Mouse (Mus musculus): ENCODE measurements around the gene Rab11fip2.

The Rab11fip2 gene

GRCm38 (mm10) chr19:59862423-59862822 is 81.0 kb downstream of the Rab11fip2 start:
- no peak for DNase-seq (ENCODE audit: extremely low read depth, insufficient read length, low spot score)

- DNase-seq (ENCODE audit: extremely low read depth, insufficient read length, low spot score): no peak
Measured at GRCm38 (mm10) chr19:59860799-59861198, 82.7 kb downstream of the Rab11fip2 start.

- DNase-seq (ENCODE audit: extremely low read depth, insufficient read length, low spot score): no peak
Measured at GRCm38 (mm10) chr19:59853061-59853460, 90.4 kb downstream of the Rab11fip2 start.

Data from 3134 (cell line).